ENCODE assay signal across 7 mouse cellular contexts in the genomic region with DNA sequence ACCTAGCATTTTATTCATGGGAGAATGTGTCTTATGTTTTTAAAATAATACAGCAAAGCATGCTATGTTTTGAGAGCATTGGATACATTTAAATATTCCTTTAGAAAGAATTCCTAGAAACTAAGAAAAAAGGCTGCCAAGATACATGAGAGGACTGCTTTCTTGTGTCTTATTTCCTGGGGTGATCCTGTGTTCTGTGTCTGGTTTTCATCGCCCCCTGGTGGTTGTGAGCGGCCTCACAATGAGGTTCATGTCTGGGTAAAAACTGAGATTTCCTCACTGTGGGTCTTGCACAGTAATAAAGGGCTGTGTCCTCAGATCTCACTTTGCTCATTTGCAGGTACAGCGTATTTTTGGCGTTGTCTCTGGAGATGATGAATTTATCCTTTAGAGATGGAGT.
DNase-seq lines count a peak whose midpoint lies in the region; TF ChIP-seq lines count a peak whose summit lies in the region.
"Not testable (repeated sequence)": the region's sequence is repeated elsewhere in the genome, so short reads cannot be mapped to it uniquely, and the experiment has no call there.

No protein-coding gene starts in this region.

- H3K4me3 ChIP-seq in gastrocnemius, adult 2 months = not testable (repeated sequence)

- not testable (repeated sequence) for H3K27ac ChIP-seq in gastrocnemius, adult 2 months

- intact Hi-C loops in gastrocnemius, adult 2 months (cut with DNase I); left cerebral cortex, postnatal 4 days (cut with DNase I): not testable (repeated sequence)

- peak; percentile 45 for TF ChIP-seq CTCF in gastrocnemius, adult 2 months (IDR thresholded peaks at IDR 0.05)

- DNase-seq in WW6 (ENCODE audit: low read depth, low spot score) = peak; percentile 13
- peak; percentile 12 for DNase-seq in cerebellum, adult 11 months
- not testable (repeated sequence) for DNase-seq in gastrocnemius, adult 2 months
- peak; percentile 75 for DNase-seq in kidney, adult 11 months
- peak; percentile 58 for DNase-seq in left cerebral cortex, postnatal 4 days
- peak; percentile 18 for DNase-seq in mesoderm, embryonic 11.5 days (ENCODE audit: low read depth, low spot score)
- peak; percentile 56 to 67 for DNase-seq in spleen, postnatal 36 days (ENCODE audit: low spot score in 2 of 2)
